Mouse (Mus musculus) myocyte (in vitro differentiated cells): ENCODE results near the gene Napa. TPM values are rescaled to one million over a fixed set of nuclear protein-coding genes. Genes with fewer than 3 reads are reported as not detected.

Experiments used
- H3K27me3 ChIP-seq: one replicate; pipeline ENCODE4 v1.6.1; 2011; ENCODE audit not compliant: control insufficient read depth, insufficient read depth, insufficient read length
- H3K36me3 ChIP-seq: one replicate; pipeline ENCODE4 v1.6.1; 2011; ENCODE audit not compliant: control insufficient read depth, insufficient read depth
- H3K4me2 ChIP-seq: one replicate; pipeline ENCODE4 v1.6.1; 2011; ENCODE audit warnings: low read depth, control low read depth
- H3K4me3 ChIP-seq: one replicate; pipeline ENCODE4 v1.5.1; 2011; ENCODE audit warnings: mild to moderate bottlenecking, control low read depth, moderate library complexity
- H3K79me2 ChIP-seq: one replicate; pipeline ENCODE4 v1.6.1; 2011; ENCODE audit not compliant: control insufficient read depth, insufficient read depth
- H3ac ChIP-seq: one replicate; pipeline ENCODE4 v1.6.1; 2011; ENCODE audit not compliant: control insufficient read depth, insufficient read length
- CEBPB ChIP-seq: IDR thresholded peaks from 2 replicates; pipeline ENCODE4 v1.6.1; 2011; ENCODE audit warnings: mild to moderate bottlenecking, moderate library complexity; ENCODE audit not compliant: poor library complexity, insufficient read depth, severe bottlenecking
- E2F4 ChIP-seq: IDR thresholded peaks from one replicate; pipeline ENCODE4 v1.6.1; 2011; ENCODE audit warnings: mild to moderate bottlenecking, control low read depth, moderate library complexity; ENCODE audit not compliant: insufficient read depth
- MAX ChIP-seq: IDR thresholded peaks from one replicate; pipeline ENCODE4 v1.6.1; 2011; ENCODE audit warnings: low read depth, mild to moderate bottlenecking, control low read depth
- MYOD1 ChIP-seq, 3 experiments: IDR thresholded peaks; one replicate each; pipeline ENCODE4 v1.6.1; 2011; ENCODE audit warnings: control low read depth in 2 of 3, low read depth in 2 of 3, mild to moderate bottlenecking in 2 of 3, moderate library complexity in 1 of 3; ENCODE audit not compliant: insufficient read length in 2 of 3, control insufficient read depth in 1 of 3
- MYOG ChIP-seq, 3 experiments: IDR thresholded peaks; one replicate each; pipeline ENCODE4 v1.6.1; 2011; ENCODE audit warnings: control low read depth in 2 of 3, low read depth in 2 of 3, mild to moderate bottlenecking in 2 of 3; ENCODE audit not compliant: insufficient read length in 2 of 3, control insufficient read depth in 1 of 3, insufficient read depth in 1 of 3
- POLR2A ChIP-seq: IDR thresholded peaks from one replicate; pipeline ENCODE4 v1.6.1; 2011; ENCODE audit warnings: low read depth, mild to moderate bottlenecking, control low read depth, moderate library complexity; ENCODE audit not compliant: insufficient read length
- POLR2AphosphoS2 ChIP-seq: IDR thresholded peaks from one replicate; pipeline ENCODE4 v1.6.1; 2011; ENCODE audit warnings: low read depth, control low read depth; ENCODE audit not compliant: insufficient read length
- REST ChIP-seq: IDR thresholded peaks from one replicate; pipeline ENCODE4 v1.6.1; 2011; ENCODE audit warnings: mild to moderate bottlenecking, control low read depth, moderate library complexity; ENCODE audit not compliant: insufficient read depth, insufficient read length
- SRF ChIP-seq: IDR thresholded peaks from one replicate; pipeline ENCODE4 v1.6.1; 2011; ENCODE audit warnings: low read depth; ENCODE audit not compliant: control insufficient read depth, insufficient read length
- TCF12 ChIP-seq: IDR thresholded peaks from one replicate; pipeline ENCODE4 v1.6.1; 2011; ENCODE audit warnings: mild to moderate bottlenecking, control low read depth; ENCODE audit not compliant: poor library complexity, insufficient read depth, severe bottlenecking
- TCF3 ChIP-seq: IDR thresholded peaks from one replicate; pipeline ENCODE4 v1.6.1; 2011; ENCODE audit warnings: low read depth, control low read depth; ENCODE audit not compliant: insufficient read length
- USF1 ChIP-seq: IDR thresholded peaks from one replicate; pipeline ENCODE4 v1.6.1; 2011; ENCODE audit warnings: low read depth, mild to moderate bottlenecking, control low read depth, moderate library complexity
- polyA plus RNA-seq: library from polyadenylated mRNA; unstranded; fragments of >200 nt; fragmentation: generic; extraction: Trizol; gene quantifications from one replicate; pipeline ENCODE4 v1.2.1, GENCODE M21; 2012; ENCODE audit warnings: missing spikeins

Napa gene
- polyA plus RNA-seq, 1 experiment: 193 TPM

DNA sequence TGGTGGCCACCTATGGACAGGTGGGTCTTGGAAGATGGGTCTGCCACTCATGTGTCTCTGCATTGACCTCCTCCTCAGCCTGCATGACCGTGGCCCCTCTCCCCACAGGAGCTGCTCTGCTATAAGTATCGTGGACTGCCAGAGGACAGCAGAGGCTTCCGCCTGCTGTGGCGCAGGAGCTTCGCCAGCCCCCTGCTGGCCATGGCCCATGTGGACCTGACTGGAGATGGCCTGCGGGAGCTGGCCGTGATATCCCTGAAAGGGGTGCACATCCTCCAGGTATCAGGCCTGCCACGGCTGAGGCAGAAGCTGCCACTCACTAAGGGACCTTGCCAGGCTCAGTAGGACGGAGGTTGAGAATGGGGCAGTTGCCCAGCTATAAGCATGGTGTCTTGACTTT, 27.6 kb downstream of the Napa start:
- TF ChIP-seq TCF12 (no peak), POLR2AphosphoS2 (no peak), POLR2A (no peak), TCF3 (no peak), MYOG (IDR thresholded peaks at IDR 0.05; ENCODE audit: control insufficient read depth in 1 of 3, insufficient read depth in 1 of 3, insufficient read length in 2 of 3, low read depth in 2 of 3) (no peak), SRF (no peak), CEBPB (no peak), MAX (no peak), E2F4 (no peak), MYOD1 (IDR thresholded peaks at IDR 0.05; ENCODE audit: control insufficient read depth in 1 of 3, insufficient read length in 2 of 3, low read depth in 2 of 3) (no peak), REST (no peak), USF1 (no peak)
- Histone ChIP-seq H3ac (no peak overlapping the region), H3K36me3 (no peaks in the 10 kb centered on the region), H3K27me3 (peaks cover 7% of the 10 kb centered on the region), H3K4me3 (no peak overlapping the region), H3K4me2 (no peak overlapping the region), H3K79me2 (no peaks in the 10 kb centered on the region)

DNA sequence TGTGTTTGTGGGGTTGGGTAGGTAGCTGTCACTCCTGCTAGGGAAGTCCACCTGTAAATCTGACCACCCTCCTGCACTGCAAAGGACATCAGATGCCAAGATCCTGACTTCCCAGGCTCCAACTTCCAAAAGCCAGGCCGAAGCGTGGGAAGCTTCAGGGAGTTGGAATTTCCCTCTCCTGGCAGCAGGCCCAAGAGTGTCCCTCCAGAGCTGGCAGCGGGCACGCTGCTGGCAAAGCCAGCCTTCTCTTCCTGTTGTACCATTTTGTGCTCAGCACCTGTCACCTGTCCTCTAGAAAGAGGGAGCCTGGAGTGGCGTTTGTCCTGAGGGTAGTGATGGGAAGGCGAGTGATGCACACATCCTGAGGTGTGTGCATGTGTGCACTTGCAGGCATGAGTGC, 30.1 kb downstream of the Napa start:
- Histone ChIP-seq H3K79me2 (no peaks in the 10 kb centered on the region), H3K27me3 (peaks cover 28% of the 10 kb centered on the region), H3K4me3 (no peak overlapping the region), H3ac (no peak overlapping the region), H3K36me3 (no peaks in the 10 kb centered on the region), H3K4me2 (no peak overlapping the region)
- TF ChIP-seq USF1 (no peak), POLR2AphosphoS2 (no peak), MYOG (IDR thresholded peaks at IDR 0.05; ENCODE audit: control insufficient read depth in 1 of 3, insufficient read depth in 1 of 3, insufficient read length in 2 of 3, low read depth in 2 of 3) (no peak), SRF (no peak), E2F4 (no peak), POLR2A (no peak), REST (no peak), MYOD1 (IDR thresholded peaks at IDR 0.05; ENCODE audit: control insufficient read depth in 1 of 3, insufficient read length in 2 of 3, low read depth in 2 of 3) (no peak), TCF3 (no peak), TCF12 (no peak), MAX (no peak), CEBPB (no peak)

DNA sequence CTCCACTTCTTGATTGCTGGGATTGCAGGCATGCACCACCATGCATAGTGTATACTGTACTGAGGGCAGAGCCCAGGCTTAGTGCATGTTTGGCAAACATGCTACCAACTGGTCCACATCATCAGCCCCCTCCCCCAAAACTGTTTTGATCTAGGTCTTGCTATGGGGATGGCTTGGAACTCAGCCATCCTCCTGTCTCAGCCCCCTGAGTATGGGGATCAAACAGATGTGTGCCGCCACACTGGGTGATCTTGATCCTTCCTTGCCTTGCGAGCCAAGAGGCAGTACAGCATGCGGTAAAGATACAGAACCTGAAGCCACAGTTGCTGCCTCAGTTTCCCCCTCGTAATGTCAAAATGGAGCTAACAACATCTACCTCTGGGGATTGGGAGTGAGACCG, 30.6 kb downstream of the Napa start:
- no peak overlapping the region for H3K4me2 ChIP-seq

DNA sequence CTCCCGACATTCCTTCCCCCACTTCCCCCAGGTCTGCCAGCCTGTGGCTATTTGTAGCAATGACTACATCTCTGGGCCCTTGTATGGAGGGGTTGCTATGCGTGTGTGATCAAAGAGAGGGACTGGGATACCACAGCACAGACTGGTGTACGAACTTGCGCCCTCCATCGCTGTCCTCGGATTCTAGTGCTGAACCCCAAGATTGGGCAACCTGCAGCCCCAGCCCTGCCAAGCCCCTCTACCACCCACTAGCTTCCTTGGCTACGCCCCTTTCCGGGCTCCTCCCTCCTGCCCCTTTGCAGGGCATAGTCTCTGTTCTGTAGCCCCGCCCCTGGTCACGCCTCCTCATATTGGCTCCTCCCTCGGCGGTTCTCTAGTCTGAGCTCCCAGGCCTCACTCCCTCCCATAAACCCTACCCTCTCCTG, 31.2 kb downstream of the Napa start, which contains the start of gene Slc8a2:
Gene Slc8a2 (plus strand): TSS at position 406 of the 425 bp plus-strand sequence.
- Histone ChIP-seq H3K79me2 (no peaks in the 10 kb centered on the region), H3K36me3 (no peaks in the 10 kb centered on the region), H3ac (no peak within 1 kb of the TSS), H3K27me3 (peaks cover 39% of the 10 kb centered on the region), H3K4me3 (no peak within 1 kb of the TSS), H3K4me2 (no peak within 1 kb of the TSS)
- TF ChIP-seq REST (peak; percentile 72), MYOD1 (IDR thresholded peaks at IDR 0.05; ENCODE audit: control insufficient read depth in 1 of 3, insufficient read length in 2 of 3, low read depth in 2 of 3) (no peak)

More for the DNA sequence above, 30.6 kb downstream of the Napa start:
- TF ChIP-seq USF1: no peak
- TF ChIP-seq REST: no peak
- no peak for TF ChIP-seq MYOG (IDR thresholded peaks at IDR 0.05; ENCODE audit: control insufficient read depth in 1 of 3, insufficient read depth in 1 of 3, insufficient read length in 2 of 3, low read depth in 2 of 3)
- no peak for TF ChIP-seq TCF3
- TF ChIP-seq SRF: no peak
- TF ChIP-seq CEBPB: no peak
- TF ChIP-seq POLR2A: no peak
- TF ChIP-seq POLR2AphosphoS2: no peak
- TF ChIP-seq MAX: no peak
- no peak for TF ChIP-seq MYOD1 (IDR thresholded peaks at IDR 0.05; ENCODE audit: control insufficient read depth in 1 of 3, insufficient read length in 2 of 3, low read depth in 2 of 3)
- TF ChIP-seq E2F4: no peak
- no peak for TF ChIP-seq TCF12
- H3K4me3 ChIP-seq: no peak overlapping the region
- no peaks in the 10 kb centered on the region for H3K79me2 ChIP-seq
- H3ac ChIP-seq: no peak overlapping the region
- H3K27me3 ChIP-seq: peaks cover 33% of the 10 kb centered on the region
- no peaks in the 10 kb centered on the region for H3K36me3 ChIP-seq

DNA sequence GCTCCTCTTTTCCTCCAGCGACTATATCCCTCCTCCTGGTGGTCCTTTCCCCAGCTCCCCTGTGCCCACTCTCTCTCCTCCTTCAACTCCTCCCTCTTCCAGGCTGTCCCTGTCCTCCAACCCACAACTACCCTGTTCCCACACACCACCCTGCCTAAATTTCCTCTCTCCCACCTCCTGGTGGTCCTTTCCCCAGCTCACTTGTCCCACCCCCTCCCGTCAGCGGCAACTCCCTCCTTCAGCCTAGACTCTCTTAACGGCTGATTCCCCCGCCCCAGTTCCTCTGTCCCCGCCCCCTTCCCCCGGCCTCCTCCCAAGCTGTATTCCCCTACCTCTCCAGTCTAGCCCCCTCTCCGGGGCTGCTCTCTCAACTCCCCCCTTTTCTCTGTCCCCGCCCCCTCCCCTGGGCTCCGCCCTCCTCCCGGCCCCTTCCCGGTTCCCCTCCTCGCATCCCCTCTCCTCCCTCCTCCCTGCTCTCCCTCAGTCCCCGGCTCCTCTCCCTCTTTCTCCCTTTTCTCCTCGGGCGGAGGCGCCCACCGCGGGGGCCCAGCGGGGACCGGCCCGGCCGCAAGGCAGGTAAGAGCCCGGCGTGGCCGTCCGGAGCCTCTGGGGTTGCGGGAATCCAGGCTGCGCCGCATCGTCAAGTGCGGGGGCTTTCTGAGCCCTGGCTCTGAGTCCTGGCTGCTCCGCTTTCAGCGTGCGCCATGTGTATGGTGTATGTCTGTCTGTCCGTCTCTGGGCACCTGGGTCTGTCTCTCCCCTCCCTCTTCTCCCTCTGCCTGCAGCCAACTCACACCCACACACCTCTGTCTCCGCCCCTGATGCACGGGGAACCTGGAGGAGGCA, 31.8 kb downstream of the Napa start:
- Histone ChIP-seq H3K27me3 (peaks cover 44% of the 10 kb centered on the region), H3K79me2 (no peaks in the 10 kb centered on the region), H3K4me3 (no peak overlapping the region), H3K4me2 (no peak overlapping the region), H3K36me3 (no peaks in the 10 kb centered on the region), H3ac (no peak overlapping the region)
- TF ChIP-seq E2F4 (no peak), MYOD1 (IDR thresholded peaks at IDR 0.05; ENCODE audit: control insufficient read depth in 1 of 3, insufficient read length in 2 of 3, low read depth in 2 of 3) (no peak), POLR2AphosphoS2 (no peak), REST (no peak), MYOG (IDR thresholded peaks at IDR 0.05; ENCODE audit: control insufficient read depth in 1 of 3, insufficient read depth in 1 of 3, insufficient read length in 2 of 3, low read depth in 2 of 3) (no peak), POLR2A (no peak), SRF (no peak), CEBPB (no peak), TCF3 (no peak), MAX (no peak)
